Mouse (Mus musculus) cortical plate, adult 2 months (tissue): ENCODE measurements around the gene Lrrc56. TPM values are rescaled to one million over a fixed set of nuclear protein-coding genes. Genes with fewer than 3 reads are reported as not detected.

ENCODE experiments used
- H3K27ac ChIP-seq: fragments of 200-500 bp; 2 replicates; pipeline ENCODE4 v1.5.1; 2012; ENCODE audit warnings: low read length, control low read depth, inconsistent platforms; ENCODE audit not compliant: insufficient read depth
- H3K4me1 ChIP-seq: fragments of 200-500 bp; 2 replicates; pipeline ENCODE4 v1.6.1; 2011; ENCODE audit warnings: low read length; ENCODE audit not compliant: control insufficient read depth, insufficient read depth
- H3K4me3 ChIP-seq: fragments of 200-500 bp; 2 replicates; pipeline ENCODE4 v1.5.1; 2011; ENCODE audit warnings: mild to moderate bottlenecking, low read length, control low read depth; ENCODE audit not compliant: insufficient read depth
- CTCF ChIP-seq: fragments of 200-500 bp; IDR thresholded peaks from 2 replicates; pipeline ENCODE4 v1.5.1; 2011; ENCODE audit warnings: mild to moderate bottlenecking, control low read depth, low read length; ENCODE audit not compliant: insufficient read depth; ENCODE audit errors: extremely low read depth
- POLR2A ChIP-seq: fragments of 200-500 bp; IDR thresholded peaks from 2 replicates; pipeline ENCODE4 v1.6.1; 2011; ENCODE audit warnings: mild to moderate bottlenecking, low read length, control low read depth; ENCODE audit not compliant: insufficient read depth; ENCODE audit errors: extremely low read depth
- polyA plus RNA-seq: library from polyadenylated mRNA; depleted of rRNA; stranded (reverse); fragments of >200 nt; gene quantifications from 2 replicates; pipeline ENCODE4 v1.2.3, GENCODE M21; 2012

Gene Lrrc56
- polyA plus RNA-seq, 1 experiment, result 5.8 TPM

DNA sequence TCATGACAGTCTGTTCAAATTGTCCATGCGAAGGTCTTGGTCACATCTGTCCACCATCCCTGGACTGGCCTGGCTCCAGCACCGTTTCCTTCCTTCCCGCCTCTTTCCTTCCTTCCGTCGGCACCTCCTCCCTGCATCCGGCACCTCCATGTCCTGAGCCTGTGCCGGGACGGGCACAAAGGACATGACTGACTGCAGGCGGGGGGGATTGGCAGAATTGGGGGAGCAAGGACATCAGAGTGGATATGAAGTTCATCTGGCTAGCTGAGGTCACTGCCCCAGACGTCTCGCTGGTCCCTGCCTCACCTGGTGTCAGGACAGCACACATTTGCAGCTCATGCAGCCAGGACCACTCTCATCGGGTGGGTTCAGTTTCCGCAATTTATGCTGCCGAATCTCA, 2.9 kb upstream of the Lrrc56 start:
- 0 out of 2 replicates have a peak, but pooled peaks cover 2% of the 10 kb centered on the region for H3K4me1 ChIP-seq
- TF ChIP-seq POLR2A (no peak), CTCF (no peak)

DNA sequence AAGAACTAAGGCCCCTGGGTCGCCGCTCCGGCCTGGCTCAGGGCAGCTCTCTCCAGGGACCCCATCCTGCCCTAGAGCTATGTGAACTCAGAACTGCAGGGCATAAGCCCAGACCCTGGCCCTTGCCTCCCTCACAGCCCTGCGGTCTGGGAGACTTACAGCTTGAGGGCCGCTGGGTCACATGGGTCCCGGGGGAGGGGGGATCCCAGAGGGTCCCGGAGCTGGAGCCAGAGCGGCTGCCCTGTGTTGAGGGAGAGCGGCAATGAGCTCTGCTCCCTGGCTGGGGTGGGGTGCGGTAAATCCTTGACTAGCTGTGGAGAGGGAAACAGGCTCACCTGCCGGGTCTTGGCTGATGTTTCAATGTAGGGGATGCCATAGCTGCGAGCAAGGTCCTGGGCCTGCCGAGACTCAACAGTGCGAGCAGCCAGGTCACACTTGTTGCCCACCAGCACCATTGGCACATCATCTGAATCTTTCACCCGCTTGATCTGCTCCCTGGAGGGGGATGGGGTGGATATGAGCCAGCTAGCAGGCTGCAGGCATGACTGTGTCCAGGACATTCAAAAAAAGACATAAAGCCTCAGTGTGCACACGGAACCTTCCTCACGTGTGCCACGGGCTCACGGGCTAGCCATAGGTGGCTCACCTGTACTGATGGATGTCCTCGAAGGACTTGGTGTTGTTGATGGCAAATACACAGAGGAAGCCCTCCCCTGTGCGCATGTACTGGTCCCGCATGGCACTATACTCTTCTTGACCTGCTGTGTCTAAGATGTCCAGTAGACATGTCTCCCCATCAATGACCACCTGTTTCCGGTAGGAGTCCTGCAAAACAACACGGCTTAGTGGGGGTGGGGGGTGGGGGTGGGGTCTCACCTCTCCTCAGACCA, 1.9 kb upstream of the Lrrc56 start:
- Histone ChIP-seq H3K4me1 (0 out of 2 replicates have a peak, but pooled peaks cover 2% of the 10 kb centered on the region), H3K4me3 (peak overlapping the region; percentile 40; the same call in 1 of the 2 replicates), H3K27ac (no peak overlapping the region)
- no peak for TF ChIP-seq CTCF
- no peak for TF ChIP-seq POLR2A

More for the DNA sequence above, 2.9 kb upstream of the Lrrc56 start:
- H3K4me3 ChIP-seq, result no peak overlapping the region
- no peak overlapping the region for H3K27ac ChIP-seq

GRCm38 (mm10) chr7:141192776-141193347, 1.1 kb upstream of the Lrrc56 start:
- H3K4me3 ChIP-seq, result peak overlapping the region; percentile 40
- peak overlapping the region; percentile 63; the same call in 1 of the 2 replicates for H3K27ac ChIP-seq
- 0 out of 2 replicates have a peak, but pooled peaks cover 2% of the 10 kb centered on the region for H3K4me1 ChIP-seq
- no peak for TF ChIP-seq CTCF
- TF ChIP-seq POLR2A, result no peak

- TF ChIP-seq POLR2A, result no peak
- TF ChIP-seq CTCF, result no peak
- Histone ChIP-seq H3K27ac (peak overlapping the region; percentile 63; the same call in 1 of the 2 replicates), H3K4me1 (0 out of 2 replicates have a peak, but pooled peaks cover 2% of the 10 kb centered on the region), H3K4me3 (peak overlapping the region; percentile 40)
Measured at GRCm38 (mm10) chr7:141193348-141193856, 555 bp upstream of the Lrrc56 start.

GRCm38 (mm10) chr7:141194409-141194808, 452 bp downstream of the Lrrc56 start:
- TF ChIP-seq POLR2A (no peak), CTCF (no peak)
- Histone ChIP-seq H3K4me1 (0 out of 2 replicates have a peak, but pooled peaks cover 2% of the 10 kb centered on the region), H3K27ac (no peak overlapping the region), H3K4me3 (peak overlapping the region; percentile 40)

DNA sequence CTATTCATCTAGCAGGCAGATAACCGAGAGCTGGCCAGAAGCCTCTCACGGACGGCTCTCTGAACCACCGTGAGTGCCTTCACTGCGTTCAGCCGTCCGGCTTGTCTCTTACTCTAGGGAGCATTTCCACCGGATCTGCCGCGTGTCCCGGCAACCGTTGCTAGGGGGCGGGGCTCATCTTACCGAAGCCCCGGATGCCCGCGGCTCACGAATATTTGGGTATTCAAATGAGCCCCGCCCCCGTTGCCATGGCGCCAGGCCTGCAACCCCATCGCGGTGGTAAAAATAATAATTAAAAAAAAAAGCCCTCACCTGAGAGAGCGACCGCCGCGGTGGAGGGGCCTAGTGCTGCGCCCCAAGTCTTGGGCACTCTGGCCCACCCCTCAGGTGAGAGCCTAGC, 873 bp downstream of the Lrrc56 start:
- Histone ChIP-seq H3K27ac (no peak overlapping the region), H3K4me1 (0 out of 2 replicates have a peak, but pooled peaks cover 2% of the 10 kb centered on the region), H3K4me3 (peak overlapping the region; percentile 40)
- TF ChIP-seq CTCF (no peak), POLR2A (peak; percentile 29; the same call in 1 of the 2 replicates)

GRCm38 (mm10) chr7:141195754-141196153, 1.8 kb downstream of the Lrrc56 start:
- TF ChIP-seq POLR2A, result no peak
- no peak for TF ChIP-seq CTCF
- Histone ChIP-seq H3K4me3 (no peak overlapping the region), H3K4me1 (0 out of 2 replicates have a peak, but pooled peaks cover 2% of the 10 kb centered on the region), H3K27ac (no peak overlapping the region)

DNA sequence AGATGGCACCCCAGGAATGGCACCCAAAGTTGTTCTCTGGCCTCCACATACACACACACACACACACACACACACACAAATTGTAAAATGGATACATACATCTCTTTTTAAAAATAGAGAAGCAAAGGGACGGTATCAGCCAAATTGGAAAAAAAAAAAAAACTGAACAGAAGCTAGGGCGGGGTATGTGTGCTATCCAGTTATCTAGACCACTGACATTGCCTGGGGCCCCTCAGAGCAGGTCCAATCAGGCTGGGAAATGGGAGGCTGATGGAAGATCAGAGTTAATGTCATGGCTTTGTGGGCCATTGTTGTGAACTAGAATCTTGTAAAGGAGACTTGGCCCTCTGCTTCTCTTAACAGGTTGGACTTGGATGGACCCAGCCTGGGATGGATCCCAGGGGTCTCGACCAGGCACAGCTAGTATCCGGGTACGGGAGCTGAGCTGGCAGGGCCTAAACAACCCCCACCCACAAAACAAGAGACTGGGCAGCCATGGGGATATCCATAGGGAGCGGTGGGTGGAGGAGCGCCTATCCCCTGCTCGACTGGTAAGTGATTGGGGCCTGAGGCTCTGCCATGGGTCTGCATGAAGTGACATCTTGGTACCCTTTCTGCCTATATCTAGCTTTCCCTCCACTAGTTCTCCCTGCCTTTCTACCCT, 2.8 kb downstream of the Lrrc56 start:
- Histone ChIP-seq H3K4me3 (no peak overlapping the region), H3K4me1 (0 out of 2 replicates have a peak, but pooled peaks cover 2% of the 10 kb centered on the region), H3K27ac (no peak overlapping the region)
- no peak for TF ChIP-seq CTCF
- TF ChIP-seq POLR2A, result no peak

- Histone ChIP-seq H3K27ac (no peak overlapping the region), H3K4me1 (no peaks in the 10 kb centered on the region), H3K4me3 (no peak overlapping the region)
- TF ChIP-seq POLR2A, result no peak
- TF ChIP-seq CTCF, result no peak
Measured at GRCm38 (mm10) chr7:141198121-141198520, 4.2 kb downstream of the Lrrc56 start.
